23 mouse cellular contexts compared by ENCODE assay signal in the genomic region with DNA sequence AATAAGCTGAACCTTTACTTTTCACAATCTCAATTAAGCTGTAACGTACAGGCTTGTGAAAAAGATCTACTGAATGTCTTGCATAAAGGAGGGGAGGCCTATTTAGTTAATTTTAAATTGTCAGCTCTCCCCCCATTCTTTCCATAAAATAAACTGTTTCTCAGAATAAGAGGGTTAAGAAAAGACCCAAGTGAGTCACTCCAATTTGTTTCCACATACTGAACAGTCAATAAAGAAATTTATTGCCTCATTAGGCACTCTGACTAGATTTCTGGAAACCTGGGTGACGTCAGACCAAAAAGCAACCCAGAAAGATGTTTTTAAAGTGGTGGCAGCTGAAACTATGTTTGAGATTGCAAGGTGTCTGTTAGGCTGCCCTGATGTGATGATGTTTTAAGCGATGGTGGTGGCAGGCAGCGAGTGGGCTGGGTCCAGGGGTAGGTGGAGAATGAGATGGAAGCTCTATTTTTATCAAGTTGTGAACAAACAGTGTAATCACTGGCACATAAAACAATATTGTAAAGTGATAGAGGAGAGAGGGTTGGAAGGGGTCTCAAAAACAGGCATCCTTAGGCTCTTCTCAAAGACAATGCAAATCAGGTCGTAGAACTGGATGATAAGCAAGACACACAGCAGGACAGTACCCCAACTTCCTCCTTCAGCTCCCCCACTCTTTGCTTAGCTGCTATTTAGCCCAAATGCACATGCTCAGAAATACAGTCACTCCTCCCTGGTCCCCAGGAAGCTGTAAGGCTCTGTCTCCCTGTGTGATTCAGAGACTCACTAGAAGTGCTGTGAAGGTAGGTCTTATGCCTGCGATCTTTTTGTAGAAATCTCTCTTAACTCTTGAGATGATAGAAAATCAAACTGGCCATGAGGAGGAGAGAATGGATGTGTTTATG.
DNase-seq lines count a peak whose midpoint lies in the region; ATAC-seq and TF ChIP-seq lines count a peak whose summit lies in the region.
"Had no signal": no experiment of that assay in that cellular context is flagged by ENCODE, and none has a peak within 500 bp of the region (broad histone marks: within the 10 kb centered on the region; RNA-seq: fewer than 3 reads in every experiment).

No protein-coding gene starts in this region.

- no peaks in the 10 kb centered on the region for H3K36me3 ChIP-seq in forebrain, embryonic 14.5 days (ENCODE audit: control insufficient read depth, insufficient read depth, low read length)
- H3K36me3 ChIP-seq: G1E; heart, embryonic 12.5 days; kidney, embryonic 15.5 days; limb, embryonic 12.5 days; midbrain, embryonic 12.5 days had no signal

- no peaks in the 10 kb centered on the region for H3K9me3 ChIP-seq in forebrain, embryonic 14.5 days (replicated peaks; ENCODE audit: control insufficient read depth, low read length)
- H3K9me3 ChIP-seq: heart, embryonic 12.5 days; kidney, embryonic 15.5 days; limb, embryonic 12.5 days; midbrain, embryonic 12.5 days had no signal

- H3K9ac ChIP-seq in forebrain, embryonic 14.5 days (ENCODE audit: low read length), result 0 out of 2 replicates have a peak overlapping the region, but pooled peaks have one; percentile 36
- H3K9ac ChIP-seq: heart, embryonic 12.5 days; kidney, embryonic 15.5 days; limb, embryonic 12.5 days; liver, postnatal 0 days; midbrain, embryonic 12.5 days had no signal

- peak overlapping the region; percentile 82 for H3K27ac ChIP-seq in layer of hippocampus, adult 2 months
- H3K27ac ChIP-seq in forebrain, embryonic 14.5 days (ENCODE audit: low read depth, low read length), result peak overlapping the region; percentile 58; the same call in 1 of the 2 replicates
- H3K27ac ChIP-seq: kidney, embryonic 15.5 days; limb, embryonic 12.5 days; midbrain, embryonic 12.5 days had no signal

- H3K27me3 ChIP-seq in forebrain, embryonic 14.5 days (replicated peaks; ENCODE audit: control insufficient read depth, insufficient read depth, low read length), result no peaks in the 10 kb centered on the region
- H3K27me3 ChIP-seq: CH12.LX; heart, embryonic 12.5 days; kidney, embryonic 15.5 days; limb, embryonic 12.5 days; midbrain, embryonic 12.5 days had no signal

- no peak overlapping the region for H3K4me3 ChIP-seq in layer of hippocampus, adult 2 months
- no peak overlapping the region for H3K4me3 ChIP-seq in forebrain, embryonic 14.5 days (ENCODE audit: low read depth, low read length)
- H3K4me3 ChIP-seq: heart, embryonic 12.5 days; kidney, embryonic 15.5 days; limb, embryonic 12.5 days; midbrain, embryonic 12.5 days had no signal

- H3K4me2 ChIP-seq in forebrain, embryonic 14.5 days (ENCODE audit: low read length), result peak overlapping the region; percentile 22; the same call in 1 of the 2 replicates
- H3K4me2 ChIP-seq: heart, embryonic 12.5 days; kidney, embryonic 15.5 days; limb, embryonic 12.5 days; liver, embryonic 11.5 days; midbrain, embryonic 12.5 days had no signal

- WGBS in forebrain, embryonic 14.5 days, result 28% methylated on average over 6 of the region's 6 CpGs

- TF ChIP-seq CTCF in layer of hippocampus, adult 2 months (conservative IDR thresholded peaks at IDR 0.05), result no peak

- no peak for DNase-seq in layer of hippocampus, adult 2 months (ENCODE audit: low spot score in 2 of 2)
- no peak for DNase-seq in layer of hippocampus, adult 18-20 months (ENCODE audit: low spot score in 2 of 2)
- DNase-seq in brain, adult 2 months (ENCODE audit: low read depth, low spot score), result peak; percentile 35
- peak; percentile 77 for DNase-seq in forebrain, embryonic 14.5 days (ENCODE audit: low spot score)
- DNase-seq in retina, postnatal 1 day, result peak; percentile 11
- no peak for DNase-seq in urinary bladder, postnatal 25 days (ENCODE audit: low spot score)
- DNase-seq in cerebellum, postnatal 25 days, result no peak
- DNase-seq: adrenal gland, postnatal 14 days; cerebellum, adult 11-12 months; cerebellum, postnatal 10 days; gastrocnemius, adult 2 months; heart, postnatal 10 days; kidney, postnatal 36 days; liver, postnatal 0 days; lung, postnatal 10 days had no signal

- ATAC-seq in forebrain, embryonic 14.5 days, result peak; percentile 81
- ATAC-seq: intestine, postnatal 0 days; liver, postnatal 0 days had no signal

- peaks cover 13% of the 10 kb centered on the region; the same call in 1 of the 2 replicates for H3K4me1 ChIP-seq in forebrain, embryonic 14.5 days (ENCODE audit: control insufficient read depth, insufficient read depth, low read length)
- H3K4me1 ChIP-seq: heart, embryonic 12.5 days; kidney, embryonic 15.5 days had no signal

Comparison
In these comparisons a context has a peak if more than half of its experiments do, and no peak if none do; other contexts are left out.
1. DNase-seq: peak in brain, adult 2 months (single experiment), forebrain, embryonic 14.5 days (single experiment) and retina, postnatal 1 day (single experiment); none in layer of hippocampus, adult 2 months (0 of 2), layer of hippocampus, adult 18-20 months (0 of 2), urinary bladder, postnatal 25 days (single experiment) and cerebellum, postnatal 25 days (0 of 2).